Mouse (Mus musculus) spleen, adult 18-20 months (tissue): ENCODE measurements around the gene Ccdc6.

ENCODE experiments used
- DNase-seq, 2 experiments: peaks; one replicate each; pipeline ENCODE4 v3.0.0; 2022; ENCODE audit warnings: mixed read lengths in 2 of 2

Gene Ccdc6

DNA sequence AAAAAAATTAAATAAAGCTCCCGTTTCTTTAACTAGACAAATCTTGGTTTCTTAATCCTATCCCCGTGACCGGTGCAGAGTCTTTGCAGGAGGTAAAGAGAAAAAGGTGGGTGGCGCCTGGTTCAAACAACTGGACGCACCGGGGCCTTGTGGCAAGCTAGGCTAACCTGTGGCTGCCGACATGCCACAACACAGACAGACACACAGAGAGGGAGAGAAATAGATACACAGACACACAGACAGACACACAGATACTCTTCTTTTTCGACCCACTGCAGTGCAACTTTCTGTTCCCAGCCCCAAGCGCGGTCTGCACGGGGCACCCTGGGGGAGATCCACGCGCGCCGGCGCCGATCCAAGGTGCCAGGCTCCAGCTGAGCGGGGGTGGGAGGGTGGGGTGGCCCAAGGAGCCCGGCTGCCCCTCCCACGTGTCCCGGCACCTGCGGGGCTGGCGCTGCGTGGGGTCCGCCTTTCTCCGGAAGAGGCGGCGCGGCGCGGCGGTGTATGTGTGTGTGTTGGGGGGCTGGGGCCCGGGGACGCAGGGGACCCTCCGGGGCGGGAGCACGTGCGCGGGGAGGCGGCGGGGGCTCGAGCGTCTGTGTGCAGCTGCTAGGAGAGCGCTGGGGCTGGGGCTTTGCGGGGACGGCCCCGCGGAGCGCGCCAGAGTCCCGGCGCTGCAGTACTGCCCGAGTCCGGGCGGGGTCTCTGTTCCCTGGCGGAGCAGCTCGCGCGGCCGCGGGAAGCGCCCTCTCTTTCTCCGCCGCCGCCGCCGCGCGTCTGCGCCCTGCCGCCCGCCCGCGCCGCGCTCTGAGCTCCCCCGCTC lies at the start of gene Ccdc6:
Gene Ccdc6, plus strand, starts transcription at position 756 of the 823 bp plus-strand sequence.
- DNase-seq, result peak; percentile 82 to 88

DNA sequence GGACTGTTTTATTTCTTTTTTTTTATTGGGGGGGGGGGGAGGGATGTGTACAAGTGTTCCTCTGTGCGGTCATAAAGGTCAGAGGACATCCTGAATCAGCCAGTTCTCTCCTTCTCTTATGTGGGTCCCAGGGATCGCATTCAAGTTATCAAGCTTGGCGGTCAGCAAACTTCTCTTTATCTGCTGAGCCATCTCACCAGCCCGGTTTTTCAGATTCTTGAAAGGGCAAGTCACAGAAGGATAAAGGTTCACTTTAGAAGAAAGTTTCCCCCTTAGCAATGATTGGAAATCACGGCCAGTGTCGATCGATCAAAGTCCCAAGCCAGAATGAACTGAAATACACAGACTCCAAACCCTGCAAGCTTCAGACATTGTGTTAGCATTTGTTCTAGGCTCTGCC lies 47.1 kb upstream of the Ccdc6 start:
- DNase-seq, result no peak

DNA sequence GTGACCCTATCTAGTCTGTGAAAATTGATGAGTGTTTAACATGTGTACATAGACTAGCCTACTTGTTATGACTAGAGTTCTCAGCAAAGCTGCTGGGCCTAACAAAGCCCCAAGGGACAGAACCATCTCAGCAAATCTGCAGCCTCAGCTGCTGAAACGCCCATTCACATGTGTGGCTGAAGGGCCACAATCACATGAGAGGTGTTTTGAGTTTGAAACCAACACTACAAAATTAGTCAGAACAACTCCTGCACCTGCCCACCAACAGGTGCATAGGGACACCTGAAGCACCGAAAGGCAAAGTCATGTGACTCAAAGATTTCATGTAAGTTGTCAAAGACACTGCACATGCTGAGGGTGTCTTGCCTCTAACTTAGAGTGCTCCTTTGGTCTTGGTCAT lies 41.6 kb upstream of the Ccdc6 start:
- no peak for DNase-seq

DNA sequence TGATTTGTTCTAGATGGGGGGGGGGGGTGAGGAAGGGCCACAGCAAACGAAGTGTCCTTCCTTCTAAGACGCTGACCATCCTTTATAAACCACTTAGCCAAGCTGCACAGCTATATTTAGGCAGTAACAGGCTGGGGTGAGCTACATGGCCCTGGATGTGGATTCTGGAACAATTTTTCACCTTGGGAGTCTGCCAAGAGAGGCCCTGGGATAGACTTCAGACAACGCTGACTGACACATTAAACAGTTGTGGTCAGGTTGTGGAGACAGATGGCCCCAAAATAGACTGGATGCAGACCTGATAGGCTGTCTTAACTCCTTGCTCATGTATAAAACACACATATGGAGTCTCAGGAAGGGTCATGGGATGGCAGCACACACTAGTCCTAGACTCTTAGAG lies 39.9 kb upstream of the Ccdc6 start:
- no peak for DNase-seq

DNA sequence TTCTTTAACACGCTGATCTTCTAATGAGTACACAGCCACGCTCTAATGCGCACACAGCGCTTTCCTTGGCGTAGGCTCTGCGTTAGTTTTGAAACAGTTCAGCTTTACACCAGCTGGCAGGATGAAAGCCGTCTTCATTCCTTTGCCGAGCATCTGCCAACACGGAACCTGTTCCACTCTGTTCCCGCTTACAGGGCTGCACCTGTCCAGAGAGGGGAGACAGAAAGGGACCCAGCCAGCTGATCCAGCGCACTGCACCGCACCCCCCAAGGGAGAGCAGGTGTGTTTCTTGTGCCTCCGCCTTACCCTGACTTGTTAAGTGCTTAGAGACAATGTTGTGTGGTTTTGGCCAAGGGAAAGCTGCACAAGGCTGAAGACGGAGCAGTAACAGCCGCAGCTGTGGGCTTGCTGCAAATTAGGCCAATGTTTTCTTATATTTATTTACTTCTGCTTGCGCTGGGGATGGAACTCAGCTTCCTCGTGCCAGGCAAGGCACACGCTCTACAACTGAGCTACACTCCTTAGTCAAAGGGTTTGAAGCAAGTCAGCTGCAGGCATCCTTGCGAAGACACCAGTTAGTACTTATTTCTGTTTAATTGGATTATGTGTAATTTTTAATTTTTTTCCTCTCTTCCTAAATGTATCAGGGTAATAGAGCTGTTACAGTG lies 36.8 kb upstream of the Ccdc6 start:
- no peak for DNase-seq

DNA sequence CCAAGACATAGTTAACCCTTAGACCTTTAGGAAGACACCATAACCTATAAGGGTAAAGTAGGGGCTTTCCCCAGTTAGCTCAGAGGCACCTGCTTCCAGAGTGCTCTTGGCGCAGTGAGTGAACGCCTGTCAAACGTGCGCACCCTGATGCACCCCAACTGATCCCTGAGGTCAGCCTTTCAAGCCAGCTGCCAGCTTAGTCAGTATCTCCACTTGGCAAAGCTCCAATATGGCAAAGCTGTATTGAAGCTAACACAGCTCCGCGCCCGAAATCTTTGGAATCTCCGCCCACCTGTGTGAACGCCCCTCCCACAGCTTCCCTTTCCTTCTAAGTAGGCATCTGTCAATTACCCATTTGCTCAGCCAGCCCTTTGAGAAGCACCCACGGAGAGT lies 36.2 kb upstream of the Ccdc6 start:
- peak; percentile 13 to 46 for DNase-seq

DNA sequence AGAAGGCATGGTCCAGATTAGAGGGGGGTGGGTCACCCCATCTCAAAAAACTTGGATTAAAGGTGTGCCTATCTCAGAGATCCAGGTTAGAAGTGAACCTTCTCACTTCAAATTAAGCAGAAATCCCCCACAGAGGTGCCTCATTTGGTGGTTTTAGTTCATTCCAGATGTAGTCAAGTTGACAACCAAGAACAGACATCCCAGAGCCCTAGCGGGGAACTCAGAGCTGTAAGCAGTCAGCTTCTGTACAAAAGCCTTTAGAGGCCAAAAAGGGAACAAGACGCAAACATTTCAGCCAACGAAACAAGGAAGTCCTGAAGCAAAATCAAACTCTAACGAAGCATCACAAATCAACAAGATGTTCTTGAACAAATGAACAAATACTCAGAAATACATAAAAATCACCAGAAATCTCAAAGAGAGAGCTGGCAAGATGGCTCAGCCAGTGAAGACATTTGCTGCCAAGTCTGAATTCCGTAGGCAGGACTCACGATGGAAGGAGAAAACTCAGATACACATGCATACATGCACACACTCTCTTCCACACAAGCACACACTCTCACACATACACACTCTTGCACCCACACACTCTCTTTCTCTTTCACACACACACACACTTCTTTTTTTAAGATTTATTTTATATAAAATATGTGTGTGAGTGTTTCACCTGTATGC lies 32.9 kb upstream of the Ccdc6 start:
- peak in 1 of 2 experiments; percentile 23 for DNase-seq

DNA sequence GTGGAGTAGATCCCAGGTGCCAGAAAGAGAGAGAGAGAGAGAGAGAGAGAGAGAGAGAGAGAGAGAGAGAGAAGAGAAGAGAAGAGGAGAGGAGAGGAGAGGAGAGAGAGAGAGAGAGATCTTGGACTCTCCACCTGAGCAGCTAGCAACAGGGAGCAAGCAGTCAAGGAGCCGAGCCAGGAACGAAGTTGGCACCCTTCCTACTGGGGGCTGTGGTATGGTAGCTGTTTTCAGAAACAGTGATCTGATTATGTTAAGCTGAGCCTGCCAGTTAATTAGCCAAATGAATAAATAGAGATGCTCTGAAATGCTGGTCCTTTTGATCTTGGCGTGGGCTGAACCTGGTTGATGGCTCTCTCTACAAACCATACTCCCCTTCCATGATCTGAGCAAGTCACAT lies 31.7 kb upstream of the Ccdc6 start:
- DNase-seq, result no peak

DNA sequence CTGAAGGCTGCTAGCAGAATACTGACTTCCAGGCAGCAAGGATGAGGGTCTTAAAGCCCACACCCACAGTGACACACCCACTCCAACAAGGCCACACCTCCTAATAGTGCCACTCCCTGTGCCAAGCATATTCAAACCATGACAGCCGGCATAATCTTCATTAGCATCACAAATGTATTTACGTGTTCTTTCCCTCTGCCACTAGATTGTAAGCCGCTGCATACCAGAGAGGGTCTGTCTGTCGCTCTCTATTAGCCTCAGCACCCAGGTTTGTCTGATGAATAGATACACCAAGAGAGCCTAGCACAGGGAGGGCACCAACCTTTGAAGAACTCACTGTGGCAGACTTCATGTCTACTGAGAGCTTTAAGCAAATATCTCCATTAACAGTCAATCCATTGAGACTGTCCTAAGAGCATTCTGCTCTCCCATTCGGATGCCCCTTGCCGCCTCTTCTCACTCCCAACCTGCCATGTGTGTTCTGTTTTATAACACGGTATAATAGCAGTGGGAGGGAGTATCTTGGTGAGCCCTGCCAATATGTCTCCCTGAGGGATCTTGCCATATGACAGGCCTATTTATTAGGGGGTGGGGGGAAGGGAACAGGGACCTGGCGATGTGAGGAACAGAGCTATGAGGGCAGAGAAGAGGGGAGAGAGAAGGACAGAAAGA lies 30.3 kb upstream of the Ccdc6 start:
- no peak for DNase-seq

DNA sequence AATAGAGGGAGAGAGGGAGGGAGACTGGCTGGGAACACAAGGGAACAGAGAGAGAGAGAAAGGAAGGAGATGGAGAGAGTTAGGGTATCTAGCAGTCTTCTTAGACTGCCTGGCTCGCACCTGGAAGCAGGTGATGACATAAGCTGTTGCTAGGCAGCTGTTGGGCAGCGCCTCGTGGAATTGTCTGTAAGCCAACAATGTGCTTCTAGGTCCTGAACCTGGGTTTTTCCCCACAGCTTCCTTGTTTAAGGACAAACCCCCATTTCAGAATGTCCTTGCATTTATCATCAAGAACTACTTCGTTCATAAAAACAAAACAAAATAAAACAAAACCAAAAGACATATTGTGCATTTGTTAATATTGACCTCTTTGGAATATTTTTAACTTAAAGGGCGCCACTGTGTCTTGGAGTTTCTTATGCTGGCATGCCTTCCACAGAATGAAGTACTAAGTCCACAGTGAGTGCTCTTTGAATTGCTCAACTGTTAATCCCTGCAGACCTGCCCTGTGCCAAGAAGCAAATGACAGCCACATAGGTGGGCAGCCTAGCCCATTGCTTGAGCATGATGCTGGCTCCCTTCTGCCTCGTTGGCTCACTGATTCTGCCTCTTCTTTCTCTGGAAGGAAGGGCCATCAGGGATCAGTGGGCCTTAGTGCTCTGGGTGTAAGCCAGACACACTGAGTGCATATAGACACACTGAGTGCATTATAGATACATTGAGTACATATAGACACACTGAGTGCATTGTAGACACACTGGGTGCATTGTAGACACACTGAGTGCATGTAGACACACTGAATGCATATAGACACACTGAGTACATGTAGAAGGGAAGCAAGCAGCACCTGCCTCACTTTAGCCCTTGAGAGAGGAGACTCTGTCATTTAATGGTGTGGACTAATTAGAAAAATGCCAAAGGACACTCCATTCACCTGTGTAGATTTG lies 29.5 kb upstream of the Ccdc6 start:
- no peak for DNase-seq

DNA sequence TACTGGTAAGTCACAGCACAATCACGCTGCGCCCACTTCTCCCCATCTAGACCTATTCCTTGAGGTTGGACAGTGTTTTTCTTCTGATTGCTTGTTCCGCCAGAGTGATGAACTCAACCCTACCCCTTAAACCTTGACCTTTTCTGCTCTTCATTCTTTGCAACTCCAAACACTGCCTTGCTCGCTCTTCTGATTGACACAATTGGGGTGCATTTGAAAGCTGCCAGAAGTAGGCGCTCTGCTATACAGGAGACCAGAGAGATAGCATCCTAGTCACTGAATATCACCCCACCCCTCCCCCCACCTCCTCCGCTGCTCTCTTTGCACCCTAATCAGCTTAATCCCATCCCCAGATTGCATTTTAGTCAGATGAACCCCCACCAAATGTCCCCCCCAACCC lies 27.6 kb upstream of the Ccdc6 start:
- DNase-seq, result no peak

DNA sequence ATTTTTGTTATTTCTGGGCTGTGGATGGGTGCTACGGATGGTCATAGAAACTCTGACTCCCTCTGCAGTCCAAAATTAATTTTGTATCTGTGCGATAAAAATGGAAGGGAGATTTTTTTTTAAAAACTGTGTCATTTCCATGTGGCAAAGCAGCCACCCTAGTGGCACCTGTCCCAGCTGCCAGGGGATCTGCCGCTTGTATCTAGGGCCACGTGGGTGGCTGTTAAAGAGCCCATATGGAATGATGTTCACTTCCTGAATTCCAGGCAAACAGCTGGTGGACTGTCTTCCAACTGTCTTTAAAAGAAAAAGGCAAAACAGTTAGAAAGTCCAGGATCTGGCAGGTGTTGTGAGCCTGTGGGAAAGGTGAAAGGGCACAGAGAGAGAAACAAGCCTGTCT lies 25.6 kb upstream of the Ccdc6 start:
- no peak for DNase-seq

DNA sequence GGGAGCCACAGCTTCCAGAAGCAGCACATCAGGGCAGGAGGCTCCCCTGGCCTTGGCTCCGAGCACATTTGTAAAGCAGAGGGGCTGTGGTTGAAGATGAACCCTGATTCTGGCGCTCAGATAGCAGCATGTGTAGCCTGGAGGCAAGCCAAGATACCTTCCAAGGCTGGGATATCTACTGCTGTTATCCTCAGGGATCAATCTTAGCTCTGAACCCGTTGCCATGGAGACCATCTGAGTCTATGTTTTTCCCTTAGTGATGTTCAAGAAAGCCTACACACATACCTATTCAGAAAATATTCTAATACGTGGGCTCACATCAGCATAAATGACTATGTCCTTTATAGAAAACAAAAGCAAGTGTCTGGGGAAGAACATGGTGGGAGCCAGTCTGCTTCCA lies 19.5 kb upstream of the Ccdc6 start:
- no peak for DNase-seq

DNA sequence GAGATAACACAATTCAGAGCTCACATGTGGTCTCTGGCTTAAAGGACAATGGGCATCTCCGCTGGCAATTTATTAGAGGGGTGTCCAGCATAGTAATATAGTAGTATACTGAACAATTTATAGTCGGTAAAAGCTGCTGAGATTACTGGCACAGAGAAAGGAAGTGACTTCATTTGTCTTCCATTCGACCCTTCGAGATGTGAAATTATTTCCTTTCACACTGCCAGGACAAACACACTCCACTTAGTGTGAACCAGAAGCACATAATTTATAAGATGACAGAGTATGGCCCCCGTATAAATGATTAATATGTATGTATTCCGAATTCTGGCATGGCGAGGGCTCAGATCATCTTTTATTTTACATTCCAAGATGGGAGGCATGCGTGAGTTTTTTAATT lies 16.0 kb upstream of the Ccdc6 start:
- no peak for DNase-seq

DNA sequence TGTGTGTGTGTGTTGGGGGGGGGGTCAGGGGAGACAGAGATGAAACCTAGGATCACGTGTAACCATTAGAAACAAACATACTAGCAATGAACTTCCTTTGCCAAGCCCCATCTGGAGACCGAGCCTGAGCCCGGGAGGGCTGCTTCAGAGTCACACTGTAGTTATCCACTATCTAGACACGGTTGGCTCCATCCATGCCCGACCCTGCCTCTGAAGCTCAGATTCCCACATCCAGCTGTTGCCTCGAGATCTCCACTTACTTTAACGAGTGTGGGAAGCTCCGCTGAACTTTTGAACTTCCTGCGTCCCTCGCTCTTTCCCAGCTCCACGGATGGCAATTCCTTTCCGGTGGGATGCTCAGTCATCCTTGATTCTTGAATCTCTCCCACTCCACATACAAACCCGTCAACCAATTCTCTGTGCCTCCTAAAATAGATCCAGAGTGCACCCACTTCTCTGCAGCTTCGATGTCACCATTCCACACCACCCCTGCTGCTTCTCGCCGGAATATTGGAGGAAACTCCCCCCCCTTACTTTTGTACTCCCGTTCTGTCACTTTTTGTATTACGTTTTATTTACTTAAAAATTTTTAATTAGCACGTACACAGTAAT lies 15.3 kb upstream of the Ccdc6 start:
- DNase-seq, result no peak

DNA sequence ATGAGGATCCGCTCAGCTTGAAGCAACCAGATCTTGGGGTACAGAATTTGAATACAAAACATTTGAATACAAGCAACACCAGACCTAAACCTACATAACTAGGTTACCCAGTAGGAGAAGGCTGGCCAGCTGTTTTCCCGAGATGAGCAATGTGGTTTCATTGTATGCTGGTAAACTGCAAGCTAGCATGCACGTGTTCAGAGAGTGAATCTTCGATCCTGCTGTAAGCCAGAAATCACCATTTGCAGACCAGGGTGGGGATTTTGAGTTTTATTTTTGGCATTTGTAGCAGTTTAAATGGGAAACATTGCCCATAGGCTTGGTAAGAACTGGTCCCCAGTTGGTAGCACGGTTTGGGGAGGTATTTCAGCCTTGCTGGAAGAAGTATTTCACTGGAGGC lies 13.7 kb upstream of the Ccdc6 start:
- no peak for DNase-seq

DNA sequence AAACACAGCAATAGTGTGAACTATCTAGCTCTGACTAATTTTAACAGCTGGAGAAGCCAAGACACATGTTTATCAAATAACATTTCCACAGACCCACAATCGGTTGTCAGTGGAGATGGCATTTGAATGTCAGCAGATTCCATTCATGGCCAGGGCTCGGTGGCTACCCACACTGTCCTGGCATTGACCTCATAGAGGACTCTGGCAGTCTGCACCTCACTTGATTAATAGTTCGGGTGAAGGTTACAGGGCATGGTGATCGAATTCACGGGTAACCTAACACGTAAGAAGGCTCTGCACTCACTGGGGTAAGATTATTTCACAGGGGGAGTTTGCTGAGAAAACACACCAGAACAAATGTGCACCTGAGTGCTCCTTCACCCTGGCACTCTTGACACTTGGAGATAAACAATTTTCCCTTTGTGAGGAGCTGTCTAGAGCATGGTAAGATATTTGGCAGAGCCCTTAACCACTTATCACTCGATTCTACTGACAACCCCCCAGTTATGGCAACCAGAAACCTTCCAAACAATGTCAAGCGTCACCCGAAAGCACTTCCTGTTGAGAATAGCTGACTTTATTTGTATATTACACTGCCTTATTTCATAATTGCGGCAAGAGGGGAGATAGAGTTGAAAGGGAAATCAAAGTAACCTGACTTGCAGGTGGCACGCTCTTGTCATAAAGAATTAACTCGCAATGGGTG lies 11.5 kb upstream of the Ccdc6 start:
- DNase-seq, result no peak

DNA sequence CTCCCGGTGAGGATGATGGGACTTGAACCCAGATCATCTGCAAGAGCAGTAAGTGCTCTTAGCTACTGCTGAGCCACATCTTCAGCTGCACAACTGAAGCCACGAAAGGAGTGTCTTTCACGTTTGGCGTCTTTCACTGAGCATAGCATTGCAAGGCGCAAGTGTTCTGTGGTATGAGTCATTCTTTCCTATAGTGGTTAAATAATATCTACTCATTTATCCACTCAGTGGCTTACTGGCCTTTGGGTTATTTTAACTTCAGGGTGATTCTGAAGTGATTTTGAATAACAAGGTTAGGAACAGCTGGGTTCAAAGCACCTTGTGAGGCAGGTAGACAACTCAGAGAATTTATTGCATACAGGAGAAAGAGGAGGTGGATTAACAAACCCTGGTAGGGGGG lies 8.1 kb upstream of the Ccdc6 start:
- DNase-seq, result no peak

DNA sequence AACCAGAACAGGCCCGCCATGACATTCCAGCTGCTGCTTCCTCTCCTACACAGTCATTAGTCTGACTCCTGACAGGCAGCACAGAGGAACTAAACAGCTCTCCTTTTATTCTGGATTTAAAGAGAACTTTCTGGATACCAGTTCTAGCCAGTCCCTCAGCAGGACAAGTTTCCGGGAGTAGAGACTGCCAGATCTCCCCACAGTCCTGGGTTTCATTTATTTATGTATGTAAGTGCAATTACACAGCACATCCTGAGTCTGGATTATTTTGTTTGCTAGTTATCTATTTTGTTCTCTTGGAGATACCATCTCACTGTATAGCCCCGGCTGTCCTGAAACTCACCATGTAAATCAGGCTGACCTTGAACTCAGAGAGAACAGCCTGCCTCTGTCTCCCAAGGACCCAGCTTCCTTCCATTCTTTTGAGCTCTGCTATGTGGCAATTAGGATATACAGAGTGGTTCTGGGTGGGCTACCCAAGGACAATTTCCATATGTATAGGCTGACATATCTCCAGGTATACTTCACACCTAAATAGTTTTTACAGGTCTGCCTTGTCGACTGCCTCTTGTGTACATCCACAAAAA lies 5.0 kb upstream of the Ccdc6 start:
- DNase-seq, result no peak

DNA sequence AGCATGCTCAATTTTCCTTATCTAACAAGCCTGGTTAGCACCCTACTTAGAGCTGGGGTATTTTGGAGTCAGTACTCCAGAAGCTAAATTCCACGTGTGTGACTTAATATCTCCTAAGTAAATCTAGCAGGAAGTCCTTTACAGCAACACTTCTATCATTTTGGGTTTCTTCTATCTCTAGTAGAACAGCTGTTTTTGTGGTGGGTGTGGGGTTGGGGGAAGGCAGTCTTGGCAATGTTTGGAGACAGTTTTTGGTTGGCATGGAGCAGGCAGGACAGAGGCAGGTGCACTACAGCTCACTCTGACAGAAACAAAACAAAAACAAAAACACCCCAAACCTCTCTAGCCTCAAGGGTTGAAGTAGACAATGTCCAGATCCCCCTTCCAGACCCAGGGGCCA lies 3.1 kb upstream of the Ccdc6 start:
- no peak for DNase-seq

DNA sequence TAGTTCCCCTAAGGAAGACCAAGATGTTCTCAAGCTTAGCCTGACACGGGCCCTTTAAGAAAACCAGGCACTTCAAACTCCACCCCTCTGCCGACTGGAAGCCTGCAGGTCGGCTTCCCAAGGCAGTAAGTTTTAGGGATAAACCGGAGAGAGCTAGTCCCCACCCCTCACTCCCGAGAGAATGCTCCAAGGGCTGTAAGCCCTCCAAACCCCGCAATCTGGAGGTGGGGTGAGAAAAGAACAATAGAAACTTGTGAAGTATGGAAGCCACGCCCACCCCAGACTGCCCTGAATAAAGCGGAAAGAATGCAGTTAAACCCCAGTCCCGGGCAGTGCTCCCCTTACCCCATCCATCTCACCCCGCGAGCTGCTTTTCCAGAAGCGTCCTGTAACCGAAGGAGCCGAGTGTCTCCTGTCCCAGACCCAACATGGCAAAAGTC lies 1.9 kb upstream of the Ccdc6 start:
- peak; percentile 44 to 74 for DNase-seq
